Mouse (Mus musculus): ENCODE results near the gene Tekt3. TPM values are rescaled to one million over a fixed set of nuclear protein-coding genes. Genes with fewer than 3 reads are reported as not detected.

Tekt3 gene
- polyA plus RNA-seq, 1 experiment from 2014 or later, result not detected

DNA sequence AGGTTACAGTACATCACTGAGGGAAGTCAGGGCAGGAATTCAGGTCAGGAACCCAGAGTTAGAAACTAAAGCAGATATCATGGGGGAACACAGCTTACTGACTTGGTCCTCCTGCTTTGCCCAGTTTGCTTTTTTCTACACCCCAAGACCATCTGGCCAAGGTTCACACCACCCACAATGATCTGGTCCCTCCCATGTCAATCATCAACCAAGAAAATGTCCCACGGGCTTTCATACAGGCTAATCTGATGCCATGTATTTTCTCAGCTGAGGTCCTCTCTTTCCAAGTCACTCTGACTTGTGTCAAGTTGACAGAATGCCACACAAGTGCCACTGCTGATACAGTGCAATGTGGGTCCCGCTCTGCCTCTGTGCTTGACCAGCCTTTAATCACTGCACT lies 42.6 kb downstream of the Tekt3 start:
- H3K36me3 ChIP-seq (ENCODE audit: control insufficient read depth, insufficient read depth, low read length), result no peaks in the 10 kb centered on the region
- peaks cover 4% of the 10 kb centered on the region; the same call in 1 of the 2 replicates for H3K4me1 ChIP-seq (ENCODE audit: control insufficient read depth, insufficient read depth, low read length)
- H3K4me3 ChIP-seq (ENCODE audit: low read depth, low read length), result no peak overlapping the region
- H3K27ac ChIP-seq (ENCODE audit: low read depth, low read length), result no peak overlapping the region
- H3K4me2 ChIP-seq, result no peak overlapping the region
- no peaks in the 10 kb centered on the region for H3K9me3 ChIP-seq (replicated peaks; ENCODE audit: control insufficient read depth, low read length)
- WGBS (ENCODE audit: insufficient replicate concordance), result 54% methylated on average over 2 of the region's 2 CpGs
- no peak overlapping the region for H3K9ac ChIP-seq (ENCODE audit: low read depth, low read length)
- H3K27me3 ChIP-seq (ENCODE audit: control insufficient read depth, insufficient read depth, low read length), result no peaks in the 10 kb centered on the region
- no peak for ATAC-seq (replicated peaks; ENCODE audit: insufficient number of reproducible peaks, low FRiP score, low TSS enrichment)

DNA sequence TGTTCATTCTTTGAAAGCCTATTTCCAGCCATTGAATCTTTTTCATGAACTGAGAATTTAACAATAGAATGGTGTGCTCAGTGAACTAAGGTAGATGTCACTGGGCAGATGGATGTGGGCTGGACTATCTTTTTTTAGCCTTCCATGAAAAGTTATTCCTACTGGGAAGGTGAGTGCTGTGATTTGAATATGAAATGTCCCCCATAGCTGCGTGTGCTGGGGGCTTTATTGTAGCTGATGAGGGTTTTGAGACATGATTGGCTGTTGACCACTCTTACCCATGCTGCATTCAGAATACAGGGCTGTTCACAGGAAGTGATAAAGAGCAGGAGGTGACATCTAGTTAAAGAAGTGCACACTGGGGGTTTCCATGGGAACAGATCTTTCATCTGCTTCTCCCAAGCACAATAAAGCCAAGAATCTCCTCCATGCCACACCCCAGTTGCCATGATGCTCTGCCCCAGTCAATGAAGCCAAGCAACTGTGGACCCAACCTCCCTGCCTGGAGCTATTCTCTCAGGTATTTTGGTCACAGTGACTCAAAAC lies 47.8 kb downstream of the Tekt3 start:
- H3K9ac ChIP-seq (ENCODE audit: low read depth, low read length), result no peak overlapping the region

DNA sequence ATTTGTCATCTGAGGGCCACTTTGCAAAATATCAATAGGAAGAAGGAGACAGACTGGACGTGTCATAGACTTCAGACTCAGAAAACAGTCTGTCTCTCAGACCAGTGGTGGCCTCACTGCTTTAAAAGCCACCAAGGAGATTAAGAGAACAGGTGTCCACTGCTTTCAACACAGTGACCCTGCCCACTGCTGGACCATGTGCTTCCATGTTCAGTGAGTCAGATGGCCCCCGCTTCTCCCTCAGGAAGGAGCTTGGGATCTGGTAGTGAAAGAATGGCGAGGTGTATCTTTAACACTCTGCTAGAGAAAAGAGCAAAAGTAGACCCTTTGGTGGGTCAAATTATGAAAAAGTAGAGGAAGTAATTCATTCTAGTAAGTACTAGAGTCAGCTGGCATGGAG lies 48.9 kb downstream of the Tekt3 start:
- 80% methylated on average over 3 of the region's 3 CpGs for WGBS (ENCODE audit: insufficient replicate concordance)
- no peak overlapping the region for H3K4me2 ChIP-seq
- no peak for ATAC-seq (replicated peaks; ENCODE audit: insufficient number of reproducible peaks, low FRiP score, low TSS enrichment)
- H3K4me3 ChIP-seq (ENCODE audit: low read depth, low read length), result no peak overlapping the region
- H3K9ac ChIP-seq (ENCODE audit: low read depth, low read length), result no peak overlapping the region
- H3K27me3 ChIP-seq (ENCODE audit: control insufficient read depth, insufficient read depth, low read length), result no peaks in the 10 kb centered on the region
- peaks cover 5% of the 10 kb centered on the region for H3K4me1 ChIP-seq (ENCODE audit: control insufficient read depth, insufficient read depth, low read length)
- no peaks in the 10 kb centered on the region for H3K9me3 ChIP-seq (replicated peaks; ENCODE audit: control insufficient read depth, low read length)
- no peaks in the 10 kb centered on the region for H3K36me3 ChIP-seq (ENCODE audit: control insufficient read depth, insufficient read depth, low read length)
- no peak overlapping the region for H3K27ac ChIP-seq (ENCODE audit: low read depth, low read length)

More for the DNA sequence above, 47.8 kb downstream of the Tekt3 start:
- 52% methylated on average over 1 of the region's 1 CpGs for WGBS (ENCODE audit: insufficient replicate concordance)
- Histone ChIP-seq H3K4me1 (ENCODE audit: control insufficient read depth, insufficient read depth, low read length) (peaks cover 4% of the 10 kb centered on the region; the same call in 1 of the 2 replicates), H3K4me3 (ENCODE audit: low read depth, low read length) (no peak overlapping the region), H3K27ac (ENCODE audit: low read depth, low read length) (no peak overlapping the region), H3K4me2 (no peak overlapping the region), H3K36me3 (ENCODE audit: control insufficient read depth, insufficient read depth, low read length) (no peaks in the 10 kb centered on the region), H3K27me3 (ENCODE audit: control insufficient read depth, insufficient read depth, low read length) (no peaks in the 10 kb centered on the region), H3K9me3 (replicated peaks; ENCODE audit: control insufficient read depth, low read length) (no peaks in the 10 kb centered on the region)
- ATAC-seq (replicated peaks; ENCODE audit: insufficient number of reproducible peaks, low FRiP score, low TSS enrichment), result no peak

DNA sequence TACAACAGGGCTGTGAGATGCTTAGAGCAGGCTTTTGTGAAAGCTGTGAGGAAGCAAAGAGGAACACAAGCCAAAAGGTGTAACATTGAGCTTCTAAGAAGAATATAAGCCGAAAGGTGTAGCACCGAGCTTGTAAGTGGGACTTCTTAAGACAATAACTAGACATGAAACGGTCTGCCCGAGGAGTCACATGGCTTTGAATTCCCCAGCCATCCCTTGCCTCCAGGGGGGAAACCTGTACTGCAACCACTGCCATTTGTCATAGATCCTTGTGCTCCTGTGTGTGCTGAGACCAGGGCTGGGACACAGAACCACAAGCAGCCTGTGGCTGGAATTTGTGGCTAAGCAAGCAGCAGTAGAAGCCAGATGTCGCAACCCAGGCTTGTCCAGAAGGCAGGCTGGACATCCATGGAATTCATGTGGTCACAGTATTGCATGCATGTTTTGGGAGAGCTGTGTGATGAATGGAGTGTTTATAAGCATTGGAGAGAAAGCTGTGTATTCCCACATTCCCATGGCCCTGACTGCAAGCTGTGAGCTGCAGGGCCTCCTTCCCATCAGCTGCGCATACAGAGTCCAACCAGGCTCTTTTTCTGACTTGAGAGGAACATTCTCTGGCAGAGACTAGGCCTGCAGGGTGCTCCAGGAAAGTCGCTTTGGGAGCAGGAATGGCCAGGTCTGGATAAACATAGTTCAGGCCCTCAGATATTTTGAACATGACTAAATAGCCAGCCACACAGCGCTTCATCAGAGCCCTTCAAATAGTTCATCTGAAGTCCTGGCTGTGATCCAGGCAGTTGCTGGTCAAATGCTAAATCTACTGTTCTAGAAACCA lies 53.6 kb downstream of the Tekt3 start:
- Histone ChIP-seq H3K4me3 (ENCODE audit: low read depth, low read length) (no peak overlapping the region), H3K4me1 (ENCODE audit: control insufficient read depth, insufficient read depth, low read length) (peaks cover 19% of the 10 kb centered on the region), H3K4me2 (no peak overlapping the region), H3K36me3 (ENCODE audit: control insufficient read depth, insufficient read depth, low read length) (no peaks in the 10 kb centered on the region), H3K9me3 (replicated peaks; ENCODE audit: control insufficient read depth, low read length) (no peaks in the 10 kb centered on the region), H3K27me3 (ENCODE audit: control insufficient read depth, insufficient read depth, low read length) (no peaks in the 10 kb centered on the region), H3K9ac (ENCODE audit: low read depth, low read length) (no peak overlapping the region), H3K27ac (ENCODE audit: low read depth, low read length) (peak overlapping the region; percentile 42)
- WGBS (ENCODE audit: insufficient replicate concordance), result 73% methylated on average over 8 of the region's 8 CpGs
- ATAC-seq (replicated peaks; ENCODE audit: insufficient number of reproducible peaks, low FRiP score, low TSS enrichment), result no peak

DNA sequence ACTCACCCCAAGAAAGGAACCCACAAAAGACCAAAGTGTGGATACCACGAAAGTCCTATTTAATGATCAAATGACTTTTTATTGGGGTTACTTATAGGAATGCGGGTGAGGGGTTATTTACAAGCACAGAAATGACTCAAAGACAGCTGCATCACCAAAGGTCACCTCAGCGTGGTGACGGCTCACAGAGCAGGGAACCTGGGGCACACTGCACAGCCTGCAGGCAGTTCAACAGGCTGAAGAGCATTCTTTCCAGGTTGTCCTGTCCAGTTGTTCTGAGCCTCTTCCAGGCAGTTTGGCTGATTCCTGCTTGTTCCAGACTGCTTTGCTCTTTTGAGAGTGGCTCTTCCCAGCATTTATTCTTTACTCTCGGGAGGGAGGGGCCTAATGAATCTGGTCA lies 55.2 kb downstream of the Tekt3 start:
- no peak for ATAC-seq (replicated peaks; ENCODE audit: insufficient number of reproducible peaks, low FRiP score, low TSS enrichment)
- peaks cover 21% of the 10 kb centered on the region for H3K4me1 ChIP-seq (ENCODE audit: control insufficient read depth, insufficient read depth, low read length)

DNA sequence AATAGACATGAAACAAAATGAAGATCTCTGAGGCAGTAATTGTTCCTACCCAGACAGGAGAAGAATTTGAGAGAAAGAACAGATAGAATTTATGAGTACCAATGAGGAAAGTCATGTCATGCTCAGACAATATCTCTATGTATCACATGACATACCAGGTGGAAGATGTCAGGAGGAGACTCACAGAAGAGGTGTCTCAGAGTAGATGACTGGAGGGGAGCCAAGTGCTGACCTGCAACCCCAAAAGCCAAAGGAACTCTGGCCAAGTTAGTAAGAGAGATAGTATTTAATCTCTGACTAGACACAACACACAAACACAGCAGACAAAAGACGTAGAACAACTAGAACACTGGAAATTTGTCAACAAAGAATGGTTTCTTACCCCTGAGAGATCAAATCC lies 55.8 kb downstream of the Tekt3 start:
- no peaks in the 10 kb centered on the region for H3K36me3 ChIP-seq (ENCODE audit: control insufficient read depth, insufficient read depth, low read length)
- peaks cover 21% of the 10 kb centered on the region for H3K4me1 ChIP-seq (ENCODE audit: control insufficient read depth, insufficient read depth, low read length)
- no peak overlapping the region for H3K9ac ChIP-seq (ENCODE audit: low read depth, low read length)
- no peaks in the 10 kb centered on the region for H3K27me3 ChIP-seq (ENCODE audit: control insufficient read depth, insufficient read depth, low read length)
- H3K4me3 ChIP-seq (ENCODE audit: low read depth, low read length), result no peak overlapping the region
- ATAC-seq (replicated peaks; ENCODE audit: insufficient number of reproducible peaks, low FRiP score, low TSS enrichment), result no peak
- H3K4me2 ChIP-seq, result no peak overlapping the region
- no peak overlapping the region for H3K27ac ChIP-seq (ENCODE audit: low read depth, low read length)
- WGBS (ENCODE audit: insufficient replicate concordance), result 70% methylated on average over 1 of the region's 1 CpGs
- H3K9me3 ChIP-seq (replicated peaks; ENCODE audit: control insufficient read depth, low read length), result no peaks in the 10 kb centered on the region

More for the DNA sequence above, 55.2 kb downstream of the Tekt3 start:
- WGBS (ENCODE audit: insufficient replicate concordance), result 87% methylated on average over 5 of the region's 5 CpGs
- no peaks in the 10 kb centered on the region for H3K9me3 ChIP-seq (replicated peaks; ENCODE audit: control insufficient read depth, low read length)
- no peak overlapping the region for H3K4me3 ChIP-seq (ENCODE audit: low read depth, low read length)
- no peak overlapping the region for H3K27ac ChIP-seq (ENCODE audit: low read depth, low read length)
- H3K4me2 ChIP-seq, result no peak overlapping the region
- no peaks in the 10 kb centered on the region for H3K36me3 ChIP-seq (ENCODE audit: control insufficient read depth, insufficient read depth, low read length)
- no peak overlapping the region for H3K9ac ChIP-seq (ENCODE audit: low read depth, low read length)
- no peaks in the 10 kb centered on the region for H3K27me3 ChIP-seq (ENCODE audit: control insufficient read depth, insufficient read depth, low read length)

DNA sequence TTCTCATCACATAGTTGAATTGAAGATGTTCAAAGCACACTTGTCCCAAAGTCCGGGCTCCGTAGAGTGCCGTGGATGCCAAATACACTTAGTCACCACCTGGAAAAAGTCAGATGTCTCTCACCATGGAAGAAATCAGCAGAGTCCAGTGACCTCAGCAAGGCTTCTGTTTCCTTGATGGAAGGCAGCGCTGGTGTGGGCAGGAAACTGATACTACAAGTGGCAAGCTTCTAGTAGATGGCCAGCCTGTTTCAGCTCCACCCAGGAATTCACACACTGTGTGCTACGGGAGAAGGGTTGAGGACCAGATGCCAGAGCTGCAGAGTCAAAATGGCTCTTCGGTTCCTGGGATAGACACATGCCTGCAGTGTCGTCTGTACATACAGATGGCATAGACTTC lies 58.3 kb downstream of the Tekt3 start:
- H3K9me3 ChIP-seq (replicated peaks; ENCODE audit: control insufficient read depth, low read length), result no peaks in the 10 kb centered on the region
- H3K4me3 ChIP-seq (ENCODE audit: low read depth, low read length), result no peak overlapping the region
- no peaks in the 10 kb centered on the region for H3K27me3 ChIP-seq (ENCODE audit: control insufficient read depth, insufficient read depth, low read length)
- ATAC-seq (replicated peaks; ENCODE audit: insufficient number of reproducible peaks, low FRiP score, low TSS enrichment), result peak; percentile 46; the same call in 1 of the 2 replicates
- H3K4me1 ChIP-seq (ENCODE audit: control insufficient read depth, insufficient read depth, low read length), result peaks cover 21% of the 10 kb centered on the region
- H3K4me2 ChIP-seq, result no peak overlapping the region; the same call in 1 of the 2 replicates
- H3K27ac ChIP-seq (ENCODE audit: low read depth, low read length), result peak overlapping the region; percentile 42
- no peaks in the 10 kb centered on the region for H3K36me3 ChIP-seq (ENCODE audit: control insufficient read depth, insufficient read depth, low read length)
- 28% methylated on average over 7 of the region's 7 CpGs for WGBS (ENCODE audit: insufficient replicate concordance)
- no peak overlapping the region for H3K9ac ChIP-seq (ENCODE audit: low read depth, low read length)

DNA sequence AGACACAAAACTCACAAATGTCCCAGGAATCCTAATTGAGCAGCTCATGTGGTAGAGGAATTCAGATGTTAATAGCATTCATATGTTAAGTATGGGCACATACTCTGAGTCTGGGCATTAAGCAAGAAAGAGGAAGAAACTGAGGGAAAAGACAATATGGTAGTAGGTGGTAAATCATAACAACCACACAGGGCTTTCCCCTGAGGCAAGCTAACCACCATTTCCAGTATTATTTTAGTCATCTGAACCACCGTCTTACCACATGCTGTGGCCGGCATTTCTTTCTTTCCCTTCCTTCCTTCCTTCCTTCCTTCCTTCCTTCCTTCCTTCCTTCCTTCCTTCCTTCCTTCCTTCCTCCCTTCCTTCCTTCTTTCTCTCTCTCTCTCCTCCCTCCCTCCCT lies 60.8 kb downstream of the Tekt3 start:
- H3K27ac ChIP-seq (ENCODE audit: low read depth, low read length), result no peak overlapping the region
- no peaks in the 10 kb centered on the region for H3K36me3 ChIP-seq (ENCODE audit: control insufficient read depth, insufficient read depth, low read length)
- H3K4me1 ChIP-seq (ENCODE audit: control insufficient read depth, insufficient read depth, low read length), result peaks cover 13% of the 10 kb centered on the region
- no peak overlapping the region for H3K4me2 ChIP-seq
- no peak for ATAC-seq (replicated peaks; ENCODE audit: insufficient number of reproducible peaks, low FRiP score, low TSS enrichment)
- no peak overlapping the region for H3K9ac ChIP-seq (ENCODE audit: low read depth, low read length)
- no peak overlapping the region for H3K4me3 ChIP-seq (ENCODE audit: low read depth, low read length)
- H3K27me3 ChIP-seq (ENCODE audit: control insufficient read depth, insufficient read depth, low read length), result no peaks in the 10 kb centered on the region
- WGBS (ENCODE audit: insufficient replicate concordance), result 79% methylated on average over 2 of the region's 2 CpGs
- H3K9me3 ChIP-seq (replicated peaks; ENCODE audit: control insufficient read depth, low read length), result no peaks in the 10 kb centered on the region

Data from heart, embryonic 11.5 days (tissue).